Mouse (Mus musculus) forebrain, embryonic 13.5 days (tissue): ENCODE measurements at regions not wholly inside any gene's neighbourhood (a gene's known extent, or its start where the extent isn't known, plus 50 kb on each side); places are given as distances from the start of the nearest gene placed in this dataset.
"Not testable (repeated sequence)": the region's sequence is repeated elsewhere in the genome, so short reads cannot be mapped to it uniquely, and the experiment has no call there.

Experiments used
- ATAC-seq: fragments of 200-750 bp; cut with Nextera tagmentation; 2 replicates; pipeline ENCODE4 v1.8.0; 2017
- H3K27ac ChIP-seq: fragments of 300-500 bp; sonication (generic); 2 replicates; pipeline ENCODE4 v1.5.1; 2015; ENCODE audit warnings: inconsistent platforms, mild to moderate bottlenecking, moderate library complexity
- H3K27me3 ChIP-seq: fragments of 300-500 bp; sonication (generic); 2 replicates; pipeline ENCODE4 v1.6.1; 2015; ENCODE audit warnings: mild to moderate bottlenecking, inconsistent platforms
- H3K36me3 ChIP-seq: fragments of 300-500 bp; sonication (generic); 2 replicates; pipeline ENCODE4 v1.6.1; 2015; ENCODE audit warnings: mild to moderate bottlenecking, inconsistent platforms; ENCODE audit not compliant: poor library complexity, severe bottlenecking
- H3K4me1 ChIP-seq: fragments of 300-500 bp; sonication (generic); 2 replicates; pipeline ENCODE4 v1.6.1; 2015; ENCODE audit warnings: inconsistent platforms
- H3K4me2 ChIP-seq: fragments of 300-500 bp; sonication (generic); 2 replicates; pipeline ENCODE4 v1.6.1; 2015; ENCODE audit warnings: inconsistent platforms, mild to moderate bottlenecking, moderate library complexity
- H3K4me3 ChIP-seq: fragments of 300-500 bp; sonication (generic); 2 replicates; pipeline ENCODE4 v1.5.1; 2015; ENCODE audit warnings: mild to moderate bottlenecking, inconsistent platforms
- H3K9ac ChIP-seq: fragments of 300-500 bp; sonication (generic); 2 replicates; pipeline ENCODE4 v1.6.1; 2015; ENCODE audit warnings: mild to moderate bottlenecking, inconsistent platforms
- H3K9me3 ChIP-seq: fragments of 300-500 bp; sonication (generic); replicated peaks from 2 replicates; pipeline ENCODE4 v1.6.1; 2016; ENCODE audit warnings: inconsistent platforms
- WGBS: fragments of 180-500 bp; shearing (Covaris S2); methylation state at CpG from one replicate; pipeline ENCODE4 v1.1.7; 2015; 5-methylcytosine and 5-hydroxymethylcytosine counted together

- H3K27me3 ChIP-seq, H3K4me1 ChIP-seq, H3K36me3 ChIP-seq, H3K4me2 ChIP-seq, H3K9me3 ChIP-seq, H3K9ac ChIP-seq, H3K27ac ChIP-seq: not testable (repeated sequence)
- WGBS = no CpG with 5 or more reads among the region's 44 CpGs
- peak; percentile 53; the same call in 1 of the 2 replicates for ATAC-seq
- peak overlapping the region; percentile 32 for H3K4me3 ChIP-seq
These were observed 128.1 kb downstream of the 9030624G23Rik start for GRCm38 (mm10) chr12:23968968-23969367.
